In genomic region chr16:78317960-78318359, GRCm38 (mm10) we compare ENCODE assay signal across 10 mouse cellular contexts. TPM values are rescaled to one million over a fixed set of nuclear protein-coding genes. Genes with fewer than 3 reads are reported as not detected.
A peak's percentile ranks its signal among the peaks of the same experiment; 100 is the strongest.
DNase-seq lines count a peak whose midpoint lies in the region; ATAC-seq and TF ChIP-seq lines count a peak whose summit lies in the region.
"Had no signal": no experiment of that assay in that cellular context is flagged by ENCODE, and none has a peak within 500 bp of the region (broad histone marks: within the 10 kb centered on the region; RNA-seq: fewer than 3 reads in every experiment).

No protein-coding gene starts in this region.

- TF ChIP-seq POLR2A in lung, adult 2 months (IDR thresholded peaks at IDR 0.05; ENCODE audit: borderline replicate concordance, extremely low read depth, low read depth, low read length) = no peak

- H3K36me3 ChIP-seq in heart, embryonic 14.5 days (ENCODE audit: control insufficient read depth, insufficient read depth, low read length) = no peaks in the 10 kb centered on the region
- H3K36me3 ChIP-seq in hindbrain, embryonic 10.5 days = peaks cover 9% of the 10 kb centered on the region; the same call in 1 of the 2 replicates

- H3K9me3 ChIP-seq in heart, embryonic 14.5 days (ENCODE audit: control insufficient read depth, low read length) = no peaks in the 10 kb centered on the region
- H3K9me3 ChIP-seq in hindbrain, embryonic 10.5 days = no peaks in the 10 kb centered on the region

- no peak for TF ChIP-seq CTCF in lung, adult 2 months (IDR thresholded peaks at IDR 0.05; ENCODE audit: insufficient read depth, low read length)

- peak; percentile 40; the same call in 1 of the 2 replicates for ATAC-seq in heart, embryonic 14.5 days (ENCODE audit: insufficient number of reproducible peaks, insufficient read depth, low FRiP score, low read depth)
- no peak for ATAC-seq in megakaryocyte progenitor cell, adult 5-6 weeks (replicated peaks; ENCODE audit: poor library complexity)
- ATAC-seq: inflammation-experienced regulatory T-cells, adult 6 months had no signal

- peak overlapping the region in 1 of 2 experiments; percentile 61; a peak in 3 of 4 replicates for H3K27ac ChIP-seq in heart, embryonic 14.5 days (replicated peaks in 1 of 2; ENCODE audit: control insufficient read depth in 1 of 2, insufficient read depth in 1 of 2, low read depth in 2 of 2, low read length in 2 of 2)
- H3K27ac ChIP-seq in hindbrain, embryonic 10.5 days = no peak overlapping the region
- H3K27ac ChIP-seq: gastrocnemius, adult 2 months had no signal

- 8% methylated on average over 7 of the region's 7 CpGs for WGBS in heart, embryonic 14.5 days
- 31% methylated on average over 7 of the region's 7 CpGs for WGBS in lung, adult 2 months
- WGBS in hindbrain, embryonic 10.5 days = 87% methylated on average over 7 of the region's 7 CpGs

- peak; percentile 15 for DNase-seq in adrenal gland, postnatal 14 days
- no peak for DNase-seq in adrenal gland, postnatal 25 days
- peak; percentile 48 for DNase-seq in 3T3-L1 (ENCODE audit: low read depth, low spot score)
- peak; percentile 37 for DNase-seq in lung, adult 2 months
- no peak for DNase-seq in hindbrain, embryonic 10.5 days (ENCODE audit: low spot score)
- DNase-seq in cerebellum, postnatal 10 days = no peak
- DNase-seq: gastrocnemius, adult 2 months had no signal

- no peaks in the 10 kb centered on the region for H3K27me3 ChIP-seq in heart, embryonic 14.5 days (ENCODE audit: control insufficient read depth, insufficient read depth, low read length)
- H3K27me3 ChIP-seq in hindbrain, embryonic 10.5 days (ENCODE audit: insufficient read depth, poor library complexity, severe bottlenecking) = no peaks in the 10 kb centered on the region

- peak overlapping the region; percentile 27 for H3K4me2 ChIP-seq in heart, embryonic 14.5 days (ENCODE audit: low read length)

- peaks cover 19 to 67% of the 10 kb centered on the region in 2 experiments for H3K4me1 ChIP-seq in heart, embryonic 14.5 days (ENCODE audit: control insufficient read depth in 2 of 2, insufficient read depth in 2 of 2, low read length in 2 of 2)
- peaks cover 2% of the 10 kb centered on the region; the same call in 1 of the 2 replicates for H3K4me1 ChIP-seq in lung, adult 2 months (ENCODE audit: control insufficient read depth, insufficient read depth, low read length)
- peaks cover 52% of the 10 kb centered on the region for H3K4me1 ChIP-seq in hindbrain, embryonic 10.5 days (replicated peaks)

- H3K4me3 ChIP-seq in heart, embryonic 14.5 days (ENCODE audit: control insufficient read depth in 1 of 2, insufficient read depth in 1 of 2, low read depth in 1 of 2, low read length in 2 of 2) = no peak overlapping the region
- no peak overlapping the region for H3K4me3 ChIP-seq in lung, adult 2 months (replicated peaks; ENCODE audit: extremely low read depth, low read depth, low read length)
- no peak overlapping the region for H3K4me3 ChIP-seq in hindbrain, embryonic 10.5 days
- H3K4me3 ChIP-seq: gastrocnemius, adult 2 months had no signal

- peak overlapping the region; percentile 62 for H3K9ac ChIP-seq in heart, embryonic 14.5 days (ENCODE audit: low read length)

RNA-seq across cellular contexts. Expression of gene Cxadr, which starts 16.7 kb away (rescaled TPM):
- 14.6 and 17.2 TPM in 2 replicates for total RNA-seq in adrenal gland, postnatal 14 days (2021)
- total RNA-seq in adrenal gland, postnatal 25 days (2021) = 20.7 and 38.6 TPM in 2 replicates
- polyA plus RNA-seq in heart, embryonic 14.5 days (2014; fragmentation: Nextera tagmentation; extraction: Ambion mirVana) = 24.6 and 28.7 TPM in 2 replicates
- 32.5 and 37.1 TPM in 2 replicates for polyA plus RNA-seq in lung, adult 2 months (2012; rRNA removed)
- polyA plus RNA-seq in hindbrain, embryonic 10.5 days (2016; fragmentation: Nextera tagmentation; extraction: Ambion mirVana) = 48.3 and 58.4 TPM in 2 replicates
- 1.6 and 1.9 TPM in 2 replicates for total RNA-seq in megakaryocyte progenitor cell, adult 5-6 weeks (2015)
- total RNA-seq in megakaryocyte progenitor cell, adult 5-6 weeks (2017) = 2.7 and 7.5 TPM in 2 replicates

RNA-seq across cellular contexts. Expression of gene Btg3, which starts 59.0 kb away (rescaled TPM):
- 29.6 and 38.2 TPM in 2 replicates for total RNA-seq in adrenal gland, postnatal 14 days (2021)
- total RNA-seq in adrenal gland, postnatal 25 days (2021) = 34.6 and 35.5 TPM in 2 replicates
- 75.7 and 78.5 TPM in 2 replicates for polyA plus RNA-seq in heart, embryonic 14.5 days (2014; fragmentation: Nextera tagmentation; extraction: Ambion mirVana)
- polyA plus RNA-seq in lung, adult 2 months (2012; rRNA removed) = 8.5 and 10.3 TPM in 2 replicates
- polyA plus RNA-seq in hindbrain, embryonic 10.5 days (2016; fragmentation: Nextera tagmentation; extraction: Ambion mirVana) = 39.9 and 42.1 TPM in 2 replicates
- total RNA-seq in megakaryocyte progenitor cell, adult 5-6 weeks (2015) = 45.4 and 46.2 TPM in 2 replicates
- total RNA-seq in megakaryocyte progenitor cell, adult 5-6 weeks (2017) = 9.0 and 12.7 TPM in 2 replicates

Comparison
In these comparisons a context has a peak if more than half of its experiments do, and no peak if none do; other contexts are left out.
1. DNase-seq: peak in adrenal gland, postnatal 14 days (single experiment), 3T3-L1 (single experiment) and lung, adult 2 months (single experiment); none in adrenal gland, postnatal 25 days (single experiment), hindbrain, embryonic 10.5 days (single experiment) and cerebellum, postnatal 10 days (0 of 2).